Mouse (Mus musculus): ENCODE data around the gene Ntn4. TPM values are rescaled to one million over a fixed set of nuclear protein-coding genes. Genes with fewer than 3 reads are reported as not detected.
A peak's percentile ranks its signal among the peaks of the same experiment; 100 is the strongest.

Gene Ntn4
- polyA plus RNA-seq, 2 experiments from 2014 or later: 0.12 to 0.27 TPM

GRCm38 (mm10) chr10:93731248-93731691 lies 90.8 kb downstream of the Ntn4 start:
- no peak for ATAC-seq

- ATAC-seq: no peak
Measured at GRCm38 (mm10) chr10:93736114-93736645, 95.7 kb downstream of the Ntn4 start.

- ATAC-seq: no peak
Measured at GRCm38 (mm10) chr10:93737080-93737479, 96.6 kb downstream of the Ntn4 start.

GRCm38 (mm10) chr10:93741446-93742096 lies 101.1 kb downstream of the Ntn4 start:
- ATAC-seq: no peak

- no peak for ATAC-seq
Measured at GRCm38 (mm10) chr10:93742097-93742446, 101.6 kb downstream of the Ntn4 start.

GRCm38 (mm10) chr10:93742598-93742997 lies 102.1 kb downstream of the Ntn4 start:
- peak; percentile 54 for ATAC-seq

- no peak for ATAC-seq
Measured at GRCm38 (mm10) chr10:93749267-93750192, 109.0 kb downstream of the Ntn4 start.

- no peak for ATAC-seq
Measured at GRCm38 (mm10) chr10:93751302-93751701, 110.8 kb downstream of the Ntn4 start.

- ATAC-seq: no peak
Measured at GRCm38 (mm10) chr10:93753711-93754391, 113.4 kb downstream of the Ntn4 start.

GRCm38 (mm10) chr10:93756211-93756610 lies 115.7 kb downstream of the Ntn4 start:
- ATAC-seq: no peak

GRCm38 (mm10) chr10:93759644-93760043 lies 119.2 kb downstream of the Ntn4 start:
- ATAC-seq: no peak

GRCm38 (mm10) chr10:93760429-93760828 lies 119.9 kb downstream of the Ntn4 start:
- ATAC-seq: no peak

GRCm38 (mm10) chr10:93763074-93763473 lies 122.6 kb downstream of the Ntn4 start:
- peak; percentile 77 for ATAC-seq

- ATAC-seq: no peak
Measured at GRCm38 (mm10) chr10:93766221-93766620, 125.7 kb downstream of the Ntn4 start.

- ATAC-seq: no peak
Measured at GRCm38 (mm10) chr10:93767245-93767644, 126.8 kb downstream of the Ntn4 start.

GRCm38 (mm10) chr10:93768222-93768621 lies 127.7 kb downstream of the Ntn4 start:
- ATAC-seq: no peak

- ATAC-seq: no peak
Measured at GRCm38 (mm10) chr10:93771931-93772465, 131.5 kb downstream of the Ntn4 start.

GRCm38 (mm10) chr10:93772492-93772891 lies 132.0 kb downstream of the Ntn4 start:
- ATAC-seq: no peak

- ATAC-seq: no peak
Measured at GRCm38 (mm10) chr10:93776731-93777151, 136.3 kb downstream of the Ntn4 start.

GRCm38 (mm10) chr10:93777372-93777771 lies 136.9 kb downstream of the Ntn4 start:
- ATAC-seq: no peak

GRCm38 (mm10) chr10:93783216-93784013 lies 142.9 kb downstream of the Ntn4 start:
- ATAC-seq: no peak

Data from CD4-positive, CD25-positive, alpha-beta regulatory T cell, adult 4 months (primary cell).